Mouse (Mus musculus) thymus, postnatal 10 days (tissue): ENCODE measurements around the gene Ppt1.
A peak's percentile ranks its signal among the peaks of the same experiment; 100 is the strongest.
"Not testable (repeated sequence)": the region's sequence is repeated elsewhere in the genome, so short reads cannot be mapped to it uniquely, and the experiment has no call there.

Experiments used
- DNase-seq, 2 experiments: peaks; one replicate each; pipeline ENCODE4 v3.0.0; 2021; ENCODE audit warnings: low spot score in 2 of 2

Gene Ppt1

GRCm38 (mm10) chr4:122835530-122836402 is at the start of gene Ppt1:
Gene Ppt1, plus strand, starts transcription at chr4:122836242.
- peak; percentile 83 to 92 for DNase-seq

- DNase-seq: no peak
These were observed 46.5 kb upstream of the Ppt1 start for GRCm38 (mm10) chr4:122789335-122790089.

- peak; percentile 55 to 84 for DNase-seq
These were observed 27.9 kb upstream of the Ppt1 start for GRCm38 (mm10) chr4:122808108-122808507.

- DNase-seq: no peak
These were observed 24.9 kb upstream of the Ppt1 start for GRCm38 (mm10) chr4:122811180-122811579.

- DNase-seq: no peak
These were observed 24.2 kb upstream of the Ppt1 start for GRCm38 (mm10) chr4:122811824-122812223.

- DNase-seq: no peak
These were observed 19.8 kb upstream of the Ppt1 start for GRCm38 (mm10) chr4:122816202-122816601.

GRCm38 (mm10) chr4:122820941-122821340 is 15.1 kb upstream of the Ppt1 start:
- not testable (repeated sequence) for DNase-seq

GRCm38 (mm10) chr4:122827651-122828050 is 8.4 kb upstream of the Ppt1 start:
- no peak for DNase-seq

- DNase-seq: no peak
These were observed 6.7 kb upstream of the Ppt1 start for GRCm38 (mm10) chr4:122829339-122829738.

- no peak for DNase-seq
These were observed 4.2 kb upstream of the Ppt1 start for GRCm38 (mm10) chr4:122831888-122832287.

- no peak for DNase-seq
These were observed 347 bp downstream of the Ppt1 start for GRCm38 (mm10) chr4:122836403-122836775.

- no peak for DNase-seq
These were observed 1.2 kb downstream of the Ppt1 start for GRCm38 (mm10) chr4:122837180-122837730.

GRCm38 (mm10) chr4:122837994-122838393 is 2.0 kb downstream of the Ppt1 start:
- no peak for DNase-seq

- peak; percentile 30 to 35 for DNase-seq
These were observed 2.4 kb downstream of the Ppt1 start for GRCm38 (mm10) chr4:122838416-122838815.

GRCm38 (mm10) chr4:122848150-122848621 is 12.1 kb downstream of the Ppt1 start:
- peak; percentile 61 to 70 for DNase-seq

- no peak for DNase-seq
These were observed 15.5 kb downstream of the Ppt1 start for GRCm38 (mm10) chr4:122851535-122851934.

- DNase-seq: peak; percentile 47 to 52
These were observed 17.6 kb downstream of the Ppt1 start for GRCm38 (mm10) chr4:122853691-122854090.

- no peak for DNase-seq
These were observed 18.7 kb downstream of the Ppt1 start for GRCm38 (mm10) chr4:122854770-122855169.

- DNase-seq: no peak
These were observed 21.9 kb downstream of the Ppt1 start for GRCm38 (mm10) chr4:122857909-122858308.

- DNase-seq: no peak
These were observed 23.1 kb downstream of the Ppt1 start for GRCm38 (mm10) chr4:122859096-122859674.

GRCm38 (mm10) chr4:122861836-122862235 is 25.8 kb downstream of the Ppt1 start:
- DNase-seq: no peak

GRCm38 (mm10) chr4:122868041-122868440 is 32.0 kb downstream of the Ppt1 start:
- DNase-seq: no peak
